Mouse (Mus musculus) monocyte, adult 5-6 weeks (primary cell): ENCODE results near the gene Trmt1l. TPM values are rescaled to one million over a fixed set of nuclear protein-coding genes. Genes with fewer than 3 reads are reported as not detected.

Experiments used
- ATAC-seq: fragments of 153-309, 156-312 bp; replicated peaks from 2 replicates; pipeline ENCODE4 v1.8.0; 2017; ENCODE audit warnings: mild to moderate bottlenecking; ENCODE audit not compliant: low TSS enrichment, insufficient number of reproducible peaks, severe bottlenecking, poor library complexity, low FRiP score
- total RNA-seq: library from RNA; stranded (forward); fragments of 200-1000, 200-491, 200-594 nt; gene quantifications from 3 replicates; pipeline ENCODE4 v1.2.3, GENCODE M21; 2017

The Trmt1l gene
- total RNA-seq, 1 experiment from 2014 or later, result 26.0 TPM

- ATAC-seq, result no peak
Measured at GRCm38 (mm10) chr1:151489806-151490205, 61.5 kb downstream of the Trmt1l start.

GRCm38 (mm10) chr1:151492419-151492818 lies 64.1 kb downstream of the Trmt1l start:
- no peak for ATAC-seq

- no peak for ATAC-seq
Measured at GRCm38 (mm10) chr1:151493826-151494225, 65.5 kb downstream of the Trmt1l start.

- no peak for ATAC-seq
Measured at GRCm38 (mm10) chr1:151494711-151495110, 66.4 kb downstream of the Trmt1l start.

- ATAC-seq, result no peak
Measured at GRCm38 (mm10) chr1:151495635-151496285, 67.4 kb downstream of the Trmt1l start.

GRCm38 (mm10) chr1:151497028-151497427 lies 68.7 kb downstream of the Trmt1l start:
- no peak for ATAC-seq

- ATAC-seq, result no peak
Measured at GRCm38 (mm10) chr1:151497942-151498341, 69.6 kb downstream of the Trmt1l start.

GRCm38 (mm10) chr1:151498381-151498780 lies 70.0 kb downstream of the Trmt1l start:
- ATAC-seq, result no peak

- 0 out of 2 replicates have a peak, but pooled peaks have one; percentile 16 for ATAC-seq
Measured at GRCm38 (mm10) chr1:151499815-151500501, 71.6 kb downstream of the Trmt1l start.

GRCm38 (mm10) chr1:151500531-151501361 lies 72.4 kb downstream of the Trmt1l start, which contains the start of gene Rnf2:
Rnf2 (minus strand) TSS chr1:151500955.
- peak; percentile 83 for ATAC-seq

Other genes starting within 250 kb of the Trmt1l start
- gene Gm47985, start 246.0 kb upstream of the Trmt1l start, total RNA-seq, result not detected in 3 replicates
- 0.85 TPM in 1 of 3 replicates, not detected in the others for gene Gm8947, start 236.2 kb upstream of the Trmt1l start, total RNA-seq
- 0.68 TPM in 1 of 3 replicates, not detected in the others for gene Gm47995, start 230.1 kb upstream of the Trmt1l start, total RNA-seq
- gene 3110040M04Rik, start 224.4 kb upstream of the Trmt1l start, total RNA-seq, result not detected in 3 replicates
- not detected in 3 replicates for gene Gm47996, start 218.4 kb upstream of the Trmt1l start, total RNA-seq
- 269 to 290 TPM (median 273 TPM) in 3 replicates for gene Ivns1abp, start 84.1 kb upstream of the Trmt1l start, total RNA-seq
- 21.1 to 53.1 TPM (median 41.1 TPM) in 3 replicates for gene Swt1, start 87 bp upstream of the Trmt1l start, total RNA-seq
- gene Rnf2, start 72.4 kb downstream of the Trmt1l start, total RNA-seq, result 130 to 207 TPM (median 167 TPM) in 3 replicates
- gene Fam129a, start 142.6 kb downstream of the Trmt1l start, total RNA-seq, result 94.5 to 113 TPM (median 95.7 TPM) in 3 replicates